ENCODE assay signal across 18 mouse cellular contexts in genomic region chrX:155888118-155888517, GRCm38 (mm10).
"Had no signal": no experiment of that assay in that cellular context is flagged by ENCODE, and none has a peak within 500 bp of the region (broad histone marks: within the 10 kb centered on the region; RNA-seq: fewer than 3 reads in every experiment).

No protein-coding gene starts in this region.

- DNase-seq: lung, adult 18-20 months; lung, embryonic 14.5 days; lung, postnatal 10 days; lung, postnatal 4 days; retina, postnatal 1 day; right cerebral cortex, adult 18-20 months; right cerebral cortex, postnatal 25 days; right cerebral cortex, postnatal 4 days; spleen, adult 18-20 months; thymus, adult 18-20 months; thymus, postnatal 14 days; thymus, postnatal 36 days had no signal

- H3K4me1 ChIP-seq: midbrain, embryonic 10.5 days; midbrain, embryonic 13.5 days; midbrain, embryonic 15.5 days; neural tube, embryonic 13.5 days; neural tube, embryonic 15.5 days had no signal

- H3K27me3 ChIP-seq: midbrain, embryonic 13.5 days; midbrain, embryonic 15.5 days; neural tube, embryonic 13.5 days; neural tube, embryonic 15.5 days had no signal

- H3K27ac ChIP-seq: midbrain, embryonic 10.5 days; midbrain, embryonic 13.5 days; midbrain, embryonic 15.5 days; neural tube, embryonic 13.5 days; neural tube, embryonic 15.5 days had no signal

- ATAC-seq: midbrain, embryonic 13.5 days; midbrain, embryonic 15.5 days had no signal

- H3K4me2 ChIP-seq: lung, embryonic 14.5 days; midbrain, embryonic 13.5 days; midbrain, embryonic 15.5 days; neural tube, embryonic 13.5 days; neural tube, embryonic 15.5 days had no signal

- H3K36me3 ChIP-seq: midbrain, embryonic 10.5 days; midbrain, embryonic 13.5 days; midbrain, embryonic 15.5 days; neural tube, embryonic 13.5 days; neural tube, embryonic 15.5 days had no signal

- H3K9me3 ChIP-seq: midbrain, embryonic 10.5 days; midbrain, embryonic 13.5 days; midbrain, embryonic 15.5 days; neural tube, embryonic 13.5 days; neural tube, embryonic 15.5 days had no signal

- H3K9ac ChIP-seq: lung, embryonic 14.5 days; midbrain, embryonic 13.5 days; midbrain, embryonic 15.5 days; neural tube, embryonic 13.5 days; neural tube, embryonic 15.5 days had no signal

- H3K4me3 ChIP-seq: midbrain, embryonic 10.5 days; midbrain, embryonic 13.5 days; midbrain, embryonic 15.5 days; myocyte; neural tube, embryonic 13.5 days; neural tube, embryonic 15.5 days had no signal
